Mouse (Mus musculus) Patski (cell line): ENCODE results near the gene Nanos2. TPM values are rescaled to one million over a fixed set of nuclear protein-coding genes. Genes with fewer than 3 reads are reported as not detected.

ENCODE experiments used
- ATAC-seq: fragments of 100-300 bp; one replicate; pipeline ENCODE4 v1.8.0; 2021
- CTCF ChIA-PET: fragments of 350-600 bp; sonication (Branson Sonifier 250); formaldehyde crosslinking; loops from one replicate; lab custom pipeline; 2022; ENCODE audit warnings: inconsistent platforms; lab: Charles Lee
- POLR2A ChIA-PET: fragments of 350-600 bp; sonication (Branson Sonifier 250); formaldehyde crosslinking; loops from one replicate; lab custom pipeline; 2022; ENCODE audit warnings: antibody characterized with exemption, inconsistent platforms; lab: Charles Lee
- DNase-seq: peaks from one replicate; pipeline ENCODE4 v3.0.0-alpha.2; 2011; ENCODE audit warnings: low read depth, low spot score
- H3K27me3 ChIP-seq: fragments of 371-371 bp; one replicate; pipeline ENCODE4 v1.5.1; 2021
- CTCF ChIP-seq: fragments of 100-300 bp; IDR thresholded peaks from one replicate; pipeline ENCODE4 v1.5.1; 2021
- in situ Hi-C: fragments of 300-500 bp; cut with MboI; formaldehyde crosslinking; loops from 3 replicates; pipeline ENCODE4 v1.11.1; 2018; ENCODE audit warnings: low pct_unique_long_range_greater_than_20kb, mixed read lengths
- polyA plus RNA-seq: library from polyadenylated mRNA; unstranded; gene quantifications from one replicate; pipeline ENCODE4 v1.2.3, GENCODE M21; 2021

Gene Nanos2
- polyA plus RNA-seq, 1 experiment from 2014 or later = not detected

DNA sequence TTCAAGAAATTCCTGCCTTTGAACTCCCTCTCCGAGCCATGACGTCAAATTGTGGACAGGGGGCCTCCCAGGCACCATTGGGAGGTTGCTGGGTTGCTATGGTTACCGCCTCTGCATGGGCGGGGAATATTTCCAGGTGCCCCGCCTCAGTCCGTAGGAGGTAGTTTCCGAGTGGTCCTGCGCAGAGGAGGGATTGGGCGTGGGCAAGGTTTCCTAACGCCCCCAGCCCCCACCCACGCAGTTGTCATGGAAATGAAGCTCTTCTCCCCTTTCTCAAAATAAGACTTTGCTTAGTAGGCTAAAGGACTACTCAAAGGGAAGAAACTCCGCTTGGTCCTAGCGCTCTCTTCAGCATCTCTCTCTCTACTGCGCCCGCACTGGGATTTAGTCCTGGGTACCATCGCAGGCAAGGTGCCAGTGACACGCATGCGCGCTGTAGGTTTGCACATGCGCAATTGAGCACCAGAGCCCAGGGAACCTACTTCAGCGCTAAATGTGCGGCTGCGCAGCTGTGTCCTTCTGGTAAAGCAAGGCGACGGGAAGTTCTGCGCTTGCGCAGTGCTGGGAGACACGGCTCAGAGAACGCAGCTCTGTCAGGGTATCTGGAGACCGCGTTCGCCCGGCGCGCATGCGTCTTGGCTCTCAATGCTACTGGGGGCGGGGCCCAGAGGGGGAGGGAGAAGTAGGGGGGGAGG lies 3.5 kb downstream of the Nanos2 start, which contains the start of gene Mypop:
Mypop (plus strand) TSS at position 645 of the 695 bp plus-strand sequence.
- ATAC-seq = peak; percentile 73
- CTCF ChIA-PET = interaction anchor here (0.8 to 1.0 kb wide), 3 partner anchors 8 to 98 kb away, joined by 3 to 5 read pairs (median 3); no protein-coding TSS in a partner anchor
- POLR2A ChIA-PET = interaction anchor here (1.0 to 1.1 kb wide), 2 partner anchors 12 to 23 kb away, joined by 3 to 5 read pairs; no protein-coding TSS in a partner anchor
- in situ Hi-C loops = no loop called here
- no peak for TF ChIP-seq CTCF
- H3K27me3 ChIP-seq = no peaks in the 10 kb centered on the region
- DNase-seq = peak; percentile 100

GRCm38 (mm10) chr7:18991660-18992293 lies 4.6 kb downstream of the Nanos2 start:
- CTCF ChIA-PET = no interaction called here
- no peak for ATAC-seq
- POLR2A ChIA-PET = no interaction called here
- in situ Hi-C loops = no loop called here
- no peak for DNase-seq
- no peaks in the 10 kb centered on the region for H3K27me3 ChIP-seq
- TF ChIP-seq CTCF = no peak

DNA sequence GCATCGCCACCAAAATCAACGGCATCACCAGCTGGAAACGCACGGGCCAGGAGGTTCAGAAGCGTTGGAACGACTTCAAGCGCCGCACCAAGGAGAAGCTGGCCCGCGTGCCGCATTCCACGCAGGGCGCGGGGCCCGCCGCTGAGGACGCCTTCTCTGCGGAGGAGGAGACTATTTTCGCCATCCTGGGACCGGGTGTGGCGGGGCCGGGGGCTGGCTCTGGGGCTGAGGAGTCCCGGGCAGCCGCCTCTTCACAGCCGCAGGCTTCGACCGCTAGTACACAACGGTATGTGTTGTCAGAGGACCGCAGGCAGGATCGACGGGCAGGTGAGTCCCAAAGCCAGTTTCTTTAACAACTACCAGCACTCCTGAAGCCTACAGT lies 5.1 kb downstream of the Nanos2 start:
- in situ Hi-C loops = no loop called here
- TF ChIP-seq CTCF = no peak
- no peaks in the 10 kb centered on the region for H3K27me3 ChIP-seq
- ATAC-seq (no peak), DNase-seq (no peak)
- POLR2A ChIA-PET = no interaction called here
- CTCF ChIA-PET = no interaction called here

- POLR2A ChIA-PET = no interaction called here
- ATAC-seq (no peak), DNase-seq (no peak)
- in situ Hi-C loops = no loop called here
- no peaks in the 10 kb centered on the region for H3K27me3 ChIP-seq
- TF ChIP-seq CTCF = no peak
- CTCF ChIA-PET = no interaction called here
These were observed 5.8 kb downstream of the Nanos2 start for GRCm38 (mm10) chr7:18993036-18993435.

GRCm38 (mm10) chr7:18998835-18999234 lies 11.6 kb downstream of the Nanos2 start:
- no peak for TF ChIP-seq CTCF
- no peak for DNase-seq
- ATAC-seq = no peak
- ChIA-PET CTCF (interaction anchor here (1.0 kb wide), 1 partner anchor 9 kb away, joined by 3 read pairs; no protein-coding TSS in a partner anchor), POLR2A (no interaction called here)
- no peaks in the 10 kb centered on the region for H3K27me3 ChIP-seq
- in situ Hi-C loops = no loop called here

DNA sequence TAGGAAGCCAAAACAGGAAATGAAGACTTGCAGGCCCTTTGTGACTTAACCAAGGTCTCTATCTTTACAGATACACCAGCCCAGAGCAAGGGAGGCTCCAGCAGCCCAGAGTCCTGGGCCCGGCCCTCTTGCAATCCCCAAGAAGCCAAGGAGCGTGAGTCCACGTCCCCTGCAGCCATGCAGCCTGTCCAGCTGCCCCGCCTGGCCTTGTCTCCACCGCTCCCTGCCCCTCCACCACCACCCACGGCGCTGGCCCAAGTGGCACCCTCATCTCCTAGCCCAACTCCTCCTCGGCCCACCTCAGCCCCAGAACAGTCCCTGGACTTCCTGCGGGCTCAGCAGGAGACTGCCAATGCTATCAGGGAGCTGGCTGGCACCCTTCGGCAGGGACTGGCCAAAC lies 13.2 kb downstream of the Nanos2 start:
- ChIA-PET POLR2A (no interaction called here), CTCF (no interaction called here)
- TF ChIP-seq CTCF = no peak
- in situ Hi-C loops = no loop called here
- no peaks in the 10 kb centered on the region for H3K27me3 ChIP-seq
- ATAC-seq (no peak), DNase-seq (no peak)

DNA sequence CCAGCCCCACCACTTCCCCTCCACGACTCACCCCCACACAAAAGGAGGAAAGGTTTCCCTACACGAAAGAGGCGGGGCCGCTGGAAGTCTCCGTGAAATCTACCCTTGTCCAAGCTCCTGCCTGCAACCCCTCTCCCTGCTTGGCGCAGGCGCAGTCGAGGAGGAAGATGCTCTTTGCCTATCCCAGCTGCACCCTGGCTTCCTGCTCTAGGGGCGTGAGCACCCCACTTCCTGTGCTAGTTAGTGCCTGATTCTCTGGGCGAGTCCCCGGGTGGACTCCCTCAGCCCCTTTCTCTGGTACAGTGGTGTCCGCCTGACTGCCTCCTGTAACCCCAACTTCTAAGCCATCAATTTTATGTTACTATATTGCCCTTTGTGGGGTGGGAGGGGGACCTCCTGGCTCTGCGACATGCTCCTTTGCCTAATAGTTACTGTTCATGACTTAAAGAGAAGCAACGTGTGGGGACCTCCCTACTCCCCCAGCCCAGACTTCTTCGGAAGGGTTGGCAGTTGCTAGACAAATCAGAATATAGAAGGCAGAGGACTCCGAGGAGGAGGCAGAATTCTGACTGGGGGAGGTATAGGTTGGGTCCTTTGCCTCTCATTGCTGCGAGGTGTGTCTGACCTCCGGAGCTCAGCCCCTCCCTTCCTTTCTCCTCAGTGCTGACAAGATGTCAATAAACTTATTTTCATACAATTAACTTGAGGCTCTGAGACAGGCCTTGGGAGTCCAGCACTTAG lies 14.0 kb downstream of the Nanos2 start:
- TF ChIP-seq CTCF = no peak
- DNase-seq (no peak), ATAC-seq (no peak)
- in situ Hi-C loops = no loop called here
- POLR2A ChIA-PET = no interaction called here
- CTCF ChIA-PET = no interaction called here
- no peaks in the 10 kb centered on the region for H3K27me3 ChIP-seq

DNA sequence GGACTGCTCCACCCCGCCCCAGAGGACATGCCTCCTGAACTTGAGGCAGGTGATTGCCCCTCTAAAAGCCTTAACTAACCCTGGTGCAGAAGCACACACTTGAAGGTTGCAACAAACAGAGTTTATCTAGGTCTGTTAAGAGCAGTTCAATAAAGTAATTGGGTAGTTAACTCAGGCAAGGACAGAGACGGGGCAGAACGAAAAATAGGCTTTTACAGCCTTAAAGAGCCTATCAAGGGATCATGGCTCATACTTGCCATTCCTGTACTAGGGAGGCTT lies 14.5 kb downstream of the Nanos2 start:
- CTCF ChIA-PET = no interaction called here
- TF ChIP-seq CTCF = no peak

DNA sequence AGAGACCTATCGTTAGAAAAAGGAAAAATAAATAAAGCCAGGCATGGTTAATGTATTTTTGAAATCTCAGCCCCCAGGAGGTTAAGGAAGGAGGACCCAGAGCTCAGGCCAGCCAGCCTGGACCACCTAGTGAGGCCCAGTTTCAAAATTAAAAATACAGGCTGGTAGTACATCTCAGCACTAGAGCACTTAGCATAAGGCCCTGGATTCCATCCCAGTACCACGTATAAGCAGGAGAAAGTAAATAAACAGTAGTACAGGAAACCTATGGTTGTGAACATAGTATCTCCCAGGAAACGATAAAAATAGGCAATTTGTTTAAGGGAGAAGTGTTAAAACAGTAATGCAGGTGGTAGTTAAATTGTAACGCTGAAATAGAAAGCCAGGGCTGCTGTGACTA lies 14.9 kb downstream of the Nanos2 start:
- in situ Hi-C loops = no loop called here
- POLR2A ChIA-PET = interaction anchor here (0.9 to 1.6 kb wide), 3 partner anchors 11 to 93 kb away, joined by 3 to 5 read pairs (median 5); partner anchors contain the start of genes Foxa3 and Mypop

More for the DNA sequence above, 14.5 kb downstream of the Nanos2 start:
- H3K27me3 ChIP-seq = no peaks in the 10 kb centered on the region
- in situ Hi-C loops = no loop called here
- DNase-seq = no peak
- no peak for ATAC-seq
- POLR2A ChIA-PET = no interaction called here

GRCm38 (mm10) chr7:19002848-19003498 lies 15.8 kb downstream of the Nanos2 start:
- ATAC-seq (peak; percentile 79), DNase-seq (peak; percentile 74)
- CTCF ChIA-PET = no interaction called here
- in situ Hi-C loops = no loop called here
- POLR2A ChIA-PET = interaction anchor here (0.6 to 1.6 kb wide), 5 partner anchors 12 to 93 kb away, joined by 3 to 5 read pairs (median 4); partner anchors contain the start of genes Foxa3 and Mypop
- TF ChIP-seq CTCF = no peak
- H3K27me3 ChIP-seq = no peaks in the 10 kb centered on the region

More for the DNA sequence above, 14.9 kb downstream of the Nanos2 start:
- TF ChIP-seq CTCF = no peak
- CTCF ChIA-PET = no interaction called here
- ATAC-seq = no peak
- no peak for DNase-seq
- H3K27me3 ChIP-seq = no peaks in the 10 kb centered on the region
